Mouse (Mus musculus) cerebellum, adult 11 months (tissue): Measurements from ENCODE around the gene Cmtr1.
"Not testable (repeated sequence)": the region's sequence is repeated elsewhere in the genome, so short reads cannot be mapped to it uniquely, and the experiment has no call there.

ENCODE experiments used
- DNase-seq: peaks from one replicate; pipeline ENCODE4 v3.0.0; 2022

Cmtr1 gene

GRCm38 (mm10) chr17:29660076-29660761 is at the start of gene Cmtr1:
Cmtr1 (plus strand) TSS chr17:29660595.
- DNase-seq: peak; percentile 95

- DNase-seq: not testable (repeated sequence)
These were observed 46.9 kb upstream of the Cmtr1 start for GRCm38 (mm10) chr17:29613453-29613852.

GRCm38 (mm10) chr17:29614115-29615023 is 46.0 kb upstream of the Cmtr1 start, which contains the start of the genes Rnf8 and Gm28043:
Rnf8 (plus strand) TSS chr17:29614790.
Gm28043 (plus strand) TSS chr17:29614876.
- DNase-seq: peak; percentile 91

GRCm38 (mm10) chr17:29615024-29615551 is 45.3 kb upstream of the Cmtr1 start:
- DNase-seq: no peak

- no peak for DNase-seq
These were observed 44.8 kb upstream of the Cmtr1 start for GRCm38 (mm10) chr17:29615616-29616015.

- DNase-seq: no peak
These were observed 41.2 kb upstream of the Cmtr1 start for GRCm38 (mm10) chr17:29619231-29619630.

- no peak for DNase-seq
These were observed 36.9 kb upstream of the Cmtr1 start for GRCm38 (mm10) chr17:29623488-29623887.

- no peak for DNase-seq
These were observed 33.1 kb upstream of the Cmtr1 start for GRCm38 (mm10) chr17:29627285-29627684.

GRCm38 (mm10) chr17:29628946-29629345 is 31.4 kb upstream of the Cmtr1 start:
- DNase-seq: peak; percentile 36

GRCm38 (mm10) chr17:29629620-29630019 is 30.8 kb upstream of the Cmtr1 start:
- no peak for DNase-seq

GRCm38 (mm10) chr17:29632312-29632711 is 28.1 kb upstream of the Cmtr1 start:
- no peak for DNase-seq

- no peak for DNase-seq
These were observed 24.9 kb upstream of the Cmtr1 start for GRCm38 (mm10) chr17:29635492-29635891.

- peak; percentile 50 for DNase-seq
These were observed 24.3 kb upstream of the Cmtr1 start for GRCm38 (mm10) chr17:29636118-29636517.

GRCm38 (mm10) chr17:29637377-29637776 is 23.0 kb upstream of the Cmtr1 start:
- DNase-seq: no peak

GRCm38 (mm10) chr17:29637895-29638294 is 22.5 kb upstream of the Cmtr1 start:
- DNase-seq: no peak

GRCm38 (mm10) chr17:29640971-29641370 is 19.4 kb upstream of the Cmtr1 start:
- no peak for DNase-seq

- DNase-seq: no peak
These were observed 18.2 kb upstream of the Cmtr1 start for GRCm38 (mm10) chr17:29642219-29642618.

GRCm38 (mm10) chr17:29658249-29658648 is 2.1 kb upstream of the Cmtr1 start:
- DNase-seq: no peak

- DNase-seq: no peak
These were observed 482 bp downstream of the Cmtr1 start for GRCm38 (mm10) chr17:29660762-29661391.

- no peak for DNase-seq
These were observed 1.8 kb downstream of the Cmtr1 start for GRCm38 (mm10) chr17:29662145-29662544.

- peak; percentile 81 for DNase-seq
These were observed 7.9 kb downstream of the Cmtr1 start for GRCm38 (mm10) chr17:29668051-29668986.

GRCm38 (mm10) chr17:29669030-29669429 is 8.6 kb downstream of the Cmtr1 start:
- DNase-seq: no peak
